Mouse (Mus musculus) bone marrow macrophage, adult 2 months (primary cell): ENCODE data around the gene Mettl7a1.
"Not testable (repeated sequence)": the region's sequence is repeated elsewhere in the genome, so short reads cannot be mapped to it uniquely, and the experiment has no call there.

Experiments
- CTCF ChIP-seq: IDR thresholded peaks from 2 replicates; pipeline ENCODE4 v1.5.1; 2012; ENCODE audit warnings: low read depth, mild to moderate bottlenecking, low read length, moderate library complexity
- POLR2A ChIP-seq: IDR thresholded peaks from 2 replicates; pipeline ENCODE4 v1.6.1; 2012; ENCODE audit warnings: mild to moderate bottlenecking, low read depth, low read length, borderline replicate concordance

DNA sequence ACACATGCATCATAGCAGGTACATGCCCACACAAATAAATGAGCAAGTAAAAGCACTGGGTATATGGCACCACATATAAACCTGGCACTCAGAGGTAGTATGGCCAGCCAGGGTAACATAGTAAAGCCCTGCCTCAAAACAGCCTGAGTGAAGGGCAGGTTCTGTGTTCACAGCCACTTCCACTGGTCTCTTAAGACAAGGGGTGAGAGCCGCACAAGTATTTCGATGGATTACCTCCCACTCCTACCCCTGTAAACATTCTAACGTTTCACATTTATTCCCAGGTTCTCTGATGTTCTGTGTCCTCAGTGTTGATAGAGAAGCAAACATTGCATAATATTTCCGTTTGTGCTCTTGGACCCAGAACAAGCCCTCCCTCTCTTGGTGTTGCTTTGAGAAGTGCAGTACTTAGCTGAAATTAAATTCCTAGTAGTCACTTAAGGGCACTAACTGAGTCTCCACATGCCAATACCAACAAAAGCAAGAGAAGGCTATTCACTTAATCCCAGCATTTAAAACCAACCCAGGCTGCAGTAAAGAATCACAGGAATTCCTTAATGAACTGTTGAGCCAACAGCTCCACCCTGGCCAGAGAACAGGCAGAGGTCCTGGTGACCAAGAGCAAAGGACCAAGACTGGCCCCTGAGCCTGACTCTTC is 14.2 kb downstream of the Mettl7a1 start:
- TF ChIP-seq CTCF, POLR2A: not testable (repeated sequence)
